Mouse (Mus musculus) regulatory T cell (primary cell): ENCODE results near the gene Magea3.
"Not testable (repeated sequence)": the region's sequence is repeated elsewhere in the genome, so short reads cannot be mapped to it uniquely, and the experiment has no call there.

ENCODE experiments used
- in situ Hi-C: fragments of 300-600 bp; cut with MboI, MseI; formaldehyde crosslinking; loops from one replicate; pipeline ENCODE4 v1.15.1; 2025; ENCODE audit warnings: high pct_unique_total_duplicates

Magea3 gene

GRCm38 (mm10) chrX:154949405-154949804 is at the start of gene Magea3:
TSS of gene Magea3 (minus strand) at chrX:154949505.
- in situ Hi-C loops = not testable (repeated sequence)

- in situ Hi-C loops = loop anchor here (5.0 kb wide), 1 partner anchor 67 kb away; the partner anchor contains the start of gene Magea5
Measured at GRCm38 (mm10) chrX:154995750-154996149, 46.4 kb upstream of the Magea3 start, which contains the start of gene Magea8. TSS of gene Magea8 (minus strand) at chrX:154995850.

DNA sequence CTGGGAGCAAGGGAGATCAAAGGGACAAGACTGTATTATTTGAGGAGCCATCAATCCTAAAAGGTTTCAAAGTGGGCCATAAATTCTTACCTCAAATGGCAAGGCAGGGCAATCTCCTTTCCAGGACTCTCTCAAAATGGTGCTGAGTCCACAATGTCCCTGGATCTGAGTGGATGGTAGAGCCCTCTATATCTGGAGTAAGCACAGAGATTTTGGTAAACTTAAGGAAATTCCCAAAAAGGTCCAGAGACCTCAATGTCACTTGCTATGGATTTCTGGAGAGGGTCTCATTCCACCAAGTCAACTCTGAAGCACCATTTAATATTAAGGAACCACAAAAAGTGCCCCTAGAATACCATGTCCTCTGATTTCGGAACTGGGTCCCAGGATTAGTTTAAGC is 13.4 kb downstream of the Magea3 start, which contains the start of gene Magea6:
Gene Magea6 (minus strand): TSS at position 101 of the 400 bp plus-strand sequence.
- in situ Hi-C loops = not testable (repeated sequence)
